Mouse (Mus musculus) CD8-positive naive resting alpha-beta T cell, adult 2 months (primary cell): ENCODE measurements around the gene Plin3.
"Not testable (repeated sequence)": the region's sequence is repeated elsewhere in the genome, so short reads cannot be mapped to it uniquely, and the experiment has no call there.

ENCODE experiments used
- DNase-seq, 2 experiments: peaks; one replicate each; pipeline ENCODE4 v3.0.0; 2022; ENCODE audit warnings: low read depth in 2 of 2, low spot score in 2 of 2

Gene Plin3

DNA sequence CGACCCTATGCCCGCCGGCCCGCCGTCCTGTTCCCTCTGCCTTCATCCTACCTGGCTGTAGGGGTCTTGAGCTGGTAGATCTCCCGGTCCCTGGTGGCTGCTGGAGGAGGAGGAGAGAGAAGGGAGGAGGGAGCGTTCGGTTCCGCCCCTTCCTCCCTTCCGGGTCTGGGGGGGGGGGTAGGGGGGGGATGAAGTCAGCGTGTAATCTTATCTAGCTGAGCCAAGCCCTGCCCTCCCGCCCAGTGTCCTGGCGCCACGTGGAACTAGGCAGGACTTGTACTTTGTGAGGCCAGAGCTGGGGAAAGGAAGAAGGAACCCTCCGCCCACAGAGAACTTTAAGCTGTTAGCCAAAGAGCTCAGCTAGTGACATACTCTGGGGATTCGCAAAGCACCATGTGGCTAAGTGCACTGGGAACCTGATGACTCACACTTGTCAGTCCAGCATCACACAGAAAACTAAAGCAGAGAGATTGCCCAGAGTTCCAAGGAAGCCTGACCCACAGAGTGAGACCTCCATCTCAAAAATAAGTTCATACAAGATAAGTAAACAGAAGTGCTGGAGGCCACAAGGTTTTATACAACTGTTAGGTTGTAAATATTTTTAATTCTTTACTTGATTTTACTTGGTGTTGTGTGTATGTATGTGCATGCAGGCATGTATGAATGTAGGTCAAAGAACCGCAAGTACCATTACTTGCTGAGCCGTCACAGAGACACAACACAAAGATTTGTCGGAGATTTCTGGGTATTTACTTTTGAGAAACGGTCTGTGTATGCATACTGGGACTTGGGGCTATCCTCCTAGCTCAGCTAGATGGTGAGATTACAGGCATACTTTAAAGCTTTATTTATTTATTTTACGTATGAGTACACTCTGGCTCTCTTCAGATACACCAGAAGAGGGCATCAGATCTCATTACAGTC, 15.8 kb downstream of the Plin3 start, which contains the start of gene Ticam1:
TSS of gene Ticam1 (minus strand) at position 144 of the 924 bp plus-strand sequence.
- peak; percentile 56 to 59 for DNase-seq

DNA sequence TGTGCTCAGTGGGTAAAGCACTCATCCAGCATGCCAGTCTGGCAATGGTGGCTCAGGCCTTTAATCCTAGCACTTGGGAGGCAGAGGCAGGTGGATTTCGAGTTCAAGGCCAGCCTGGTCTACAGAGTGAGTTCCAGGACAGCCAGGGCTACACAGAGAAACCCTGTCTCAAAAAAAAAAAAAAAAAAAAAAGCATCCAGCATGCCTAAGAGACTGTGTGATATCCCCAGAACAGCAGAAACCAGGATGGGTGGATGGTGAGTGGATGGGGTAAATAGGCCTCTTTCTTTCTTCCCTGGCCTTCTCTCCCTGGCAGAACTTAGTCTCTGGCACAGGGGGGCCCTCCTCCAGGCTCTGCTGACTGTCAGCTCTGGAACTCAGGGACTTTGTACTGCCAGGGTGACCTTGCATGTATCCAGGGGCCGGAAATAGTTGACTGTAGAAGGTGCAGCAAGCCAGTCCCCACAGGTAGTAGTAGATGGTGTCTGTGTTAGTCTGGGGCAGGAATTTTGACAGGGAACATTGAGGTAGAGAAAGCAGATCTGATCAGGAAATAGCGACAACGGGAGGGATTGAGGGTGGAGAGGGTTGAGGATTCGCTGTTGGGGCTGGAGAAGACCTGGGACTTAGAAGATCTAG, 16.7 kb downstream of the Plin3 start:
- no peak for DNase-seq

GRCm38 (mm10) chr17:56273986-56274385, 18.7 kb downstream of the Plin3 start:
- no peak for DNase-seq

DNA sequence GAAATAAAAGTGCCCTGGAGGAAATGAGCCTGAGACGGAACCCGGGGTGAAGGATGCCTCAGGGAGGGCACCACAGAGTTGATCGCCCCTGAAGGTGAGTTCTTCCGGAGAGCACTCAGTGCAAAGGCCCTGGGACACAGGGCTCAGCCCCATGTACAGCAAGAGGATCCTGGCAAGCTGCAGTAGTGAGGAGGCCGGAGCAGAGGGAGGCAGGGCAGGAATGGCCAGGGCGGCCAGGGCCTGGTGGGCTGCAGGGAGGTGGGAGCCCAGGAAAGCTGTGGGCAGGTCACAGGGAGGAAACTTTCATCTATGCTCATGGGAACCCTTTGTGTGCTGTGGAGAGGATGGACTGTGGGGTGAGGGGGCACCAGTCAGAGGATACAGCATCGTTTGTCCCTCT, 19.2 kb downstream of the Plin3 start:
- DNase-seq, result no peak

- no peak for DNase-seq
Observed at GRCm38 (mm10) chr17:56272644-56273043, 20.0 kb downstream of the Plin3 start.

- DNase-seq, result no peak
Observed at GRCm38 (mm10) chr17:56271609-56272253, 20.9 kb downstream of the Plin3 start.

DNA sequence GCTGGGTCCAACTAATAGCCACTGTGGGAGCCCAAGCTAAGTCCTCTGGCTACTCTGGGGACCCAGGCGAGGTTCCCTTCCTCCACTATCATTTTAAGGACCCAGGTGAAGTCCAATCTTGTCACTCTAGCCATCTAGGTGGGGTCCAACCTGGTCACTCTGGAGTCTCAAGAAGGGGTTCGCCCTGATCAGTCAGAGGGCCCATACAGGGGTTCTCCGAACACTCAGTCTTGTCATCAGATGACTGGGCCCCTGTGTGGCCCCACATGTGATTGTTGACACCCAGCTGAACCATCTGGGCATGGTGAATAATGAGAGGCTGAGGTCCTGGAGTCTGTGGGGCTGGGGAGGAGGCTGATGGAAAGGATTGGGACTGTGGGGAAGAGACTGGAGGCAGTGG, 22.9 kb downstream of the Plin3 start:
- DNase-seq, result no peak

DNA sequence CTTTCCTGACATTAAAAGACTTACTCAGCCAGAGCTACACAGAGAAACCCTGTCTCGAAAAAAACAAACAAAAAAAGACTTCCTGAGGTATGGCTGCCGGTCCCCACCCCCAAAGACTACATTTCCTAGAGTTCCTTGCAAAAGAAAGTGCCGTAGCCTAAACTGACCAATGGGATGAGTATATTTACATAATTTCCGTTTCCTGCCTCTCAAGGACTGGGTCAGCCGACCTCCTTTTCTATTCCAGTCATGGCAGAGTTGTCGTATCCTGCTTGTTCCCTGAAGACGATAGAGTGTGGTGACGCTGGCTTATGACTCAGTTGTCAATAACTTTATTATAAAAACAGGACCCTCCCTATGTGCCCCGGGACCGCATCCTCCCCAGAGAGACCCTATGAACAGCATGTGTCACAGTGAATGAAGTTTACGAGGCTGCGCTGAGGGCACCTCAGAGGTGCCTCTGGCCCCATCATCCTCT, 23.5 kb downstream of the Plin3 start:
- peak; percentile 52 to 62 for DNase-seq

DNA sequence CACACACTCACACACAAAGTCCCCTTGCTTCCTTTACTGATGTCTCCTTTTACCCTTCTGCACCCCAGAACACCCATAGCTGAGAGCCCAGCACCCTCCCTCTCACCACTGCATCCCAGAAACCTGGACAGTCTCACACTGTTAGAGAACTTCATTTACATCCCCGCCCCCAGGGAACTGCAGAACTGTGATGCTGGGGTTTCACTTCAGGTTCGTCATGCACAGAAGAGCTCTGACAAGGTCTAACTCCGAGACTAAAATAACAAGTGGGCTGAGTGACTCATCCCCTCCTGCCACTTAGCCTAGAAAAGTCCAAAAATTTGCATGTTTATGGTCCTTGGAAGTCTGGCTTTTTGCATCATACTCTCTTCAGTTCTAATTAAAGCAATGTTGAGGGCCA, 26.4 kb downstream of the Plin3 start:
- DNase-seq, result no peak

- DNase-seq, result no peak
Observed at GRCm38 (mm10) chr17:56265869-56266268, 26.8 kb downstream of the Plin3 start.

DNA sequence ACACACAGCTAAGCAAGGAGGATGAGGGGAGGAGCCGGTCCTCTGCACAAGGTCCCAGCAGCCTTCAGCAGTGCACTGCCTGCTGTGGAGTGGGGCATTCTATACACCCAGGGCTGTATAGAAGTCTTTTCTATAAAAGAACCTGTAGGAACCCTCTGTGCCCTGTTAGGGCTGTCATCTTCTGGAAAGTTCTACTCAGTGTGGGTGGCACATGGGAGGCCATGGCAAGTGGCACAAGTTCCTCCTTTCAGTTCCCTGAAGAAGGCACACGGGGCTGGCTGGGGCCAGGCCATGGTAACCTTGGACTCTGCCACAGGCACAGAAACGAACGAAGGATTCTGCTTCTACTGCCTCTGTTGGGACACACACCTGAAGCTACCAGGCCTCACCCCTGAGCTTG, 27.7 kb downstream of the Plin3 start:
- no peak for DNase-seq

- DNase-seq, result peak; percentile 63 to 75
Observed at GRCm38 (mm10) chr17:56264020-56264419, 28.7 kb downstream of the Plin3 start.

DNA sequence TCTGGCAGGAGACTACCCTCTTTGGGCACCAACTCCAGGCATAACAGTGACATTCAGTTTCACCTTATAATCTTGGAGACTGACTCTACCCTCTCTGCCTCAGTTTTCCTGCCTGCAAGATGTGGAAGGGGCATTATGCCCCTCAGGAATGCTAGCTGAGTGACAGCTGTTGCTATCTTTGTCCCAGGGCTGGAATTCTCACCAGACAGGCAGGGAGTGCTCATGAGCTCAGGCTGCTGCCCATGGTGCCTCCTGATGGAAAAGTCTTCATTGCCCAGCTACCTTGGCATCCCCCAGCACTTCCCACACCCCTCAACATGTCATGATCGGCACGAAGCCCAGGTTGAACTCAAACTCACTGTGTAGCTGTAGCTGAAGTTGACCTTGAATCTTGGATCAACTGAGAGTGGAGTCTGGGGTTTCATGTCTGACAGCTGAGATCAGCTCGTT, 30.0 kb downstream of the Plin3 start:
- DNase-seq, result no peak

DNA sequence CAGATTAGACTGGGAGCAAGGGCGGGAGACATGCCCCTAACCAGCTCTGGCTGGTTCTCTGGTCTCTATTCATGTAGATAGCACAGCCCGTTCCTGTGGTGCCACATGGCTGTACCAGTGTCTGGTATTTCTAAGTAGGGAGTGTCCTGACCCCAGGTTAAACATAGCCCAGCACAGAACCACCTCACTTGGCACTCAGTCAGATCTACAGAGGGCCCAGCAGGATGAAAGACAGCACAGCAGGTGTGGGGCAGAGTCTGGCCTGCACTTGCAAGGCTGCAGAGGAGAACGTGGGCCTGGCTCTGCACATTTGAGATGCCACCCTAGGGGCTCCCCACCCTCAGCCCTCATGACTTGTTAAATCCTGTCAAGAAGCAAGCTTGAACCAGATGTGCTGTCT, 31.5 kb downstream of the Plin3 start:
- DNase-seq, result no peak

- no peak for DNase-seq
Observed at GRCm38 (mm10) chr17:56259301-56260037, 33.2 kb downstream of the Plin3 start.

DNA sequence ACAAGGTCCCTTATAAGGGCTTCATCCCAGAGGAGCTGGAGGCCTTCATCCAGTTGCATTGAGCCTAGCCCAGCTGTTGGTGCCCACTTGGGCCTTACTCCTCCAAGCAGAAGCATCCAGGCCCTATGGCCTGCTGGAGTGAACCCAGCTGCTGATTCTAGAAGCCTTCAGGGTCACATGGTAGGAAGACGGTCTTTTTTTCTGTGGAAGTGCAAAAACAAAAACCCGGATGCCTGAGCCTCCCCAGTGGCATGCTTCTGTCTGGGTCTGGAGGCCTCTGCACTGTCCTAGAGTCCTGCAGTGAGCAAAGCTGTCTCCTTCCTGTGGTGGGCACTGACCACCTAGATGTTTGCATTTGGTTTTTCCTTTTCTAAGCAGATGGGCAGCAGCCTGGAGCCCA, 33.9 kb downstream of the Plin3 start:
- not testable (repeated sequence) for DNase-seq

DNA sequence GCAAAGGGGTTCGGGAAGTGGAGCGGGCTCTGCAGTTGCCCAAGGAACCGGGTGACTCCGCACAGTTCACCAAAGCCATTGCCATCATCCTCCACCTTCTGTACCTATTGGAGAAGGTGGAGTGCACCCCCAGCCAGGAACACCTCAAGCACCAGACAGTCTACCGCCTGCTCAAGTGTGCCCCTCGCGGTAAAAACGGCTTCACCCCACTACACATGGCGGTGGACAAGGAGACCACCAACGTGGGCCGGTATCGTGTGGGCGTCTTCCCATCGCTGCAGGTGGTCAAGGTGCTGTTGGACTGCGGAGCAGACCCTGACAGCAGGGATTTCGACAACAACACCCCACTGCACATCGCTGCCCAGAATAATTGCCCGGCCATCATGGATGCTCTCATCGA, 34.4 kb downstream of the Plin3 start:
- DNase-seq, result not testable (repeated sequence)

DNA sequence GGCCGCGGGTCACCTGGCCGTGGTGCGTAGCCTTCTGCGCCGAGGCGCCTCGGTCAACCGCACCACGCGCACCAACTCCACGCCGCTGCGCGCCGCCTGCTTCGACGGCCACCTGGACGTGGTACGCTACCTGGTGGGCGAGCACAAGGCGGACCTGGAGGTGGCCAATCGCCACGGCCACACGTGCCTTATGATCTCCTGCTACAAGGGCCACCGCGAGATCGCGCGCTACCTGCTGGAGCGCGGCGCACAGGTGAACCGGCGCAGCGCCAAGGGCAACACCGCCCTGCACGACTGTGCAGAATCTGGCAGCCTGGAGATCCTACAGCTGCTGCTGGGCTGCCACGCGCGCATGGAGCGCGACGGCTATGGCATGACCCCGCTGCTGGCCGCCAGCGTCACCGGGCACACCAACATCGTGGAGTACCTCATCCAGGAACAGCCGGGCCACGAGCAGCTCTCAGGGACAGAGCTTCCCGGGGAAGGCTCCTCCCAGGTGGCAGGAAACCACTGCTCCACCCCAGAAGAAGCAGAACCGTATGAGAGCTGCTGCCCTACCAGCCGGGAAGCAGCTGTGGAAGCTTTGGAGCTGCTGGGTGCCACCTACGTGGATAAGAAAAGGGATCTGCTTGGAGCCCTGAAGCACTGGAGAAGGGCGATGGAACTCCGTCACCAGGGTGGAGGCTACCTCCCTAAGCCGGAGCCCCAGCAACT, 35.3 kb downstream of the Plin3 start:
- no peak for DNase-seq

- peak; percentile 94 for DNase-seq
Observed at GRCm38 (mm10) chr17:56256239-56256881, 36.3 kb downstream of the Plin3 start, which contains the start of gene Fem1a. Gene Fem1a, plus strand, starts transcription at chr17:56256810.

- peak; percentile 96 for DNase-seq
Observed at GRCm38 (mm10) chr17:56255863-56256238, 36.8 kb downstream of the Plin3 start.
